10 mouse cellular contexts compared by ENCODE assay signal in genomic region chr8:125911229-125911580, GRCm38 (mm10). TPM values are rescaled to one million over a fixed set of nuclear protein-coding genes. Genes with fewer than 3 reads are reported as not detected.
DNase-seq lines count a peak whose midpoint lies in the region; ATAC-seq and TF ChIP-seq lines count a peak whose summit lies in the region.
"Had no signal": no experiment of that assay in that cellular context is flagged by ENCODE, and none has a peak within 500 bp of the region (broad histone marks: within the 10 kb centered on the region; RNA-seq: fewer than 3 reads in every experiment).

No protein-coding gene starts in this region.

- DNase-seq in heart, postnatal 0 days (ENCODE audit: low spot score), result no peak
- DNase-seq in heart, adult 9 months (ENCODE audit: low spot score in 2 of 2), result no peak
- DNase-seq in midbrain, postnatal 0 days (ENCODE audit: low spot score), result no peak
- DNase-seq in left cerebral cortex, postnatal 10 days (ENCODE audit: extremely low spot score in 1 of 2, low spot score in 2 of 2), result no peak
- no peak for DNase-seq in urinary bladder, adult 2 months (ENCODE audit: low spot score)
- no peak for DNase-seq in layer of hippocampus, adult 9-11 months

- TF ChIP-seq EP300 in heart, postnatal 0 days (IDR thresholded peaks at IDR 0.05; ENCODE audit: low read depth), result no peak

- peaks cover 48% of the 10 kb centered on the region for H3K27me3 ChIP-seq in heart, postnatal 0 days (ENCODE audit: control insufficient read depth, insufficient read depth, low read length)
- peaks cover 61% of the 10 kb centered on the region for H3K27me3 ChIP-seq in embryonic facial prominence, embryonic 15.5 days
- H3K27me3 ChIP-seq in kidney, embryonic 15.5 days, result peaks cover 57% of the 10 kb centered on the region
- H3K27me3 ChIP-seq in midbrain, postnatal 0 days (ENCODE audit: insufficient read depth, low read length), result peaks cover 43% of the 10 kb centered on the region
- H3K27me3 ChIP-seq: Patski had no signal

- intact Hi-C loops in left cerebral cortex, postnatal 10 days (cut with DNase I), result no loop called here

- no peaks in the 10 kb centered on the region for H3K9me3 ChIP-seq in heart, postnatal 0 days (replicated peaks; ENCODE audit: control insufficient read depth, low read length)
- no peaks in the 10 kb centered on the region for H3K9me3 ChIP-seq in embryonic facial prominence, embryonic 15.5 days (replicated peaks)
- H3K9me3 ChIP-seq in kidney, embryonic 15.5 days (replicated peaks), result no peaks in the 10 kb centered on the region
- H3K9me3 ChIP-seq in midbrain, postnatal 0 days (ENCODE audit: low read length), result no peaks in the 10 kb centered on the region

- peak overlapping the region; percentile 38; the same call in 1 of the 2 replicates for H3K9ac ChIP-seq in heart, postnatal 0 days (replicated peaks; ENCODE audit: low read depth, low read length)
- H3K9ac ChIP-seq in embryonic facial prominence, embryonic 15.5 days, result peak overlapping the region; percentile 35; the same call in 1 of the 2 replicates
- H3K9ac ChIP-seq in kidney, embryonic 15.5 days, result peak overlapping the region; percentile 59
- peak overlapping the region; percentile 50 for H3K9ac ChIP-seq in midbrain, postnatal 0 days (replicated peaks; ENCODE audit: low read length, poor library complexity, severe bottlenecking)

- peak overlapping the region; percentile 93 for H3K4me2 ChIP-seq in heart, postnatal 0 days (ENCODE audit: low read depth, low read length)
- peak overlapping the region; percentile 98 for H3K4me2 ChIP-seq in embryonic facial prominence, embryonic 15.5 days (replicated peaks)
- H3K4me2 ChIP-seq in kidney, embryonic 15.5 days, result peak overlapping the region; percentile 98
- H3K4me2 ChIP-seq in midbrain, postnatal 0 days (ENCODE audit: low read depth, low read length, poor library complexity, severe bottlenecking), result peak overlapping the region; percentile 97

- peak overlapping the region; percentile 62 for H3K4me3 ChIP-seq in heart, postnatal 0 days (ENCODE audit: low read depth, low read length)
- H3K4me3 ChIP-seq in embryonic facial prominence, embryonic 15.5 days (replicated peaks), result peak overlapping the region; percentile 54
- H3K4me3 ChIP-seq in kidney, embryonic 15.5 days (replicated peaks), result peak overlapping the region; percentile 67
- peak overlapping the region; percentile 68 for H3K4me3 ChIP-seq in midbrain, postnatal 0 days (ENCODE audit: low read depth, low read length)
- H3K4me3 ChIP-seq: myocyte had no signal

- ATAC-seq in heart, postnatal 0 days (ENCODE audit: insufficient read depth, low read depth), result no peak
- ATAC-seq in embryonic facial prominence, embryonic 15.5 days (ENCODE audit: insufficient number of reproducible peaks, low FRiP score, low TSS enrichment, low read depth), result no peak
- ATAC-seq in kidney, embryonic 15.5 days (replicated peaks; ENCODE audit: low FRiP score), result no peak
- no peak for ATAC-seq in midbrain, postnatal 0 days (ENCODE audit: low FRiP score)

- TF ChIP-seq CTCF in heart, postnatal 0 days (IDR thresholded peaks at IDR 0.05; ENCODE audit: low read depth), result no peak
- TF ChIP-seq CTCF in midbrain, postnatal 0 days (IDR thresholded peaks at IDR 0.05), result no peak; the same call in 1 of the 2 replicates

- WGBS in heart, postnatal 0 days, result 4% methylated on average over 29 of the region's 31 CpGs
- WGBS in embryonic facial prominence, embryonic 15.5 days, result 1% methylated on average over 31 of the region's 31 CpGs
- 2% methylated on average over 31 of the region's 31 CpGs for WGBS in kidney, embryonic 15.5 days
- 3% methylated on average over 29 of the region's 31 CpGs for WGBS in midbrain, postnatal 0 days

- peaks cover 11% of the 10 kb centered on the region; the same call in 1 of the 2 replicates for H3K4me1 ChIP-seq in heart, postnatal 0 days (ENCODE audit: control insufficient read depth, insufficient read depth)
- peaks cover 19% of the 10 kb centered on the region for H3K4me1 ChIP-seq in embryonic facial prominence, embryonic 15.5 days
- H3K4me1 ChIP-seq in kidney, embryonic 15.5 days, result peaks cover 35% of the 10 kb centered on the region
- no peaks in the 10 kb centered on the region for H3K4me1 ChIP-seq in midbrain, postnatal 0 days (ENCODE audit: insufficient read depth, low read length)

- no peak overlapping the region for H3K27ac ChIP-seq in heart, postnatal 0 days (ENCODE audit: low read depth)
- no peak overlapping the region for H3K27ac ChIP-seq in embryonic facial prominence, embryonic 15.5 days (replicated peaks)
- H3K27ac ChIP-seq in kidney, embryonic 15.5 days, result peak overlapping the region; percentile 77
- H3K27ac ChIP-seq in midbrain, postnatal 0 days (ENCODE audit: low read depth, low read length), result no peak overlapping the region

- H3K36me3 ChIP-seq in heart, postnatal 0 days (replicated peaks; ENCODE audit: control insufficient read depth, insufficient read depth, low read length), result no peaks in the 10 kb centered on the region
- H3K36me3 ChIP-seq in embryonic facial prominence, embryonic 15.5 days, result no peaks in the 10 kb centered on the region
- H3K36me3 ChIP-seq in kidney, embryonic 15.5 days, result no peaks in the 10 kb centered on the region
- H3K36me3 ChIP-seq in midbrain, postnatal 0 days (ENCODE audit: insufficient read depth, low read length), result no peaks in the 10 kb centered on the region

RNA-seq across cellular contexts. Expression of gene Map3k21, which starts 1.0 kb away (rescaled TPM):
- total RNA-seq in heart, postnatal 0 days (2014; rRNA removed; ENCODE audit: low replicate concordance), result 0.34 and 1.2 TPM in 2 replicates
- polyA plus RNA-seq in heart, postnatal 0 days (2015; fragmentation: Nextera tagmentation; extraction: Ambion mirVana), result 0.07 and 0.14 TPM in 2 replicates
- 0.27 and 0.37 TPM in 2 replicates for polyA plus RNA-seq in embryonic facial prominence, embryonic 15.5 days (2015; fragmentation: Nextera tagmentation; extraction: Ambion mirVana)
- polyA plus RNA-seq in kidney, embryonic 15.5 days (2015; fragmentation: Nextera tagmentation; extraction: Ambion mirVana), result 4.2 and 4.6 TPM in 2 replicates
- total RNA-seq in midbrain, postnatal 0 days (2014; rRNA removed), result 2.8 and 3.5 TPM in 2 replicates
- 0.85 and 0.98 TPM in 2 replicates for polyA plus RNA-seq in midbrain, postnatal 0 days (2015; fragmentation: Nextera tagmentation; extraction: Ambion mirVana)
- 1 to 10 TPM; 2.8 TPM for total RNA-seq in left cerebral cortex, postnatal 10 days (2021)
- polyA plus RNA-seq in urinary bladder, adult 2 months (2012; rRNA removed), result 0.40 and 0.44 TPM in 2 replicates
- polyA plus RNA-seq: myocyte had no signal

RNA-seq across cellular contexts. Expression of gene Pcnx2, which starts 13.1 kb away (rescaled TPM):
- total RNA-seq in heart, postnatal 0 days (2014; rRNA removed; ENCODE audit: low replicate concordance), result 0.04 and 0.12 TPM in 2 replicates
- 0.16 and 0.22 TPM in 2 replicates for polyA plus RNA-seq in heart, postnatal 0 days (2015; fragmentation: Nextera tagmentation; extraction: Ambion mirVana)
- polyA plus RNA-seq in embryonic facial prominence, embryonic 15.5 days (2015; fragmentation: Nextera tagmentation; extraction: Ambion mirVana), result 0.67 and 0.75 TPM in 2 replicates
- 0.24 and 0.48 TPM in 2 replicates for polyA plus RNA-seq in kidney, embryonic 15.5 days (2015; fragmentation: Nextera tagmentation; extraction: Ambion mirVana)
- total RNA-seq in midbrain, postnatal 0 days (2014; rRNA removed), result 15.7 and 16.4 TPM in 2 replicates
- 2.6 and 3.2 TPM in 2 replicates for polyA plus RNA-seq in midbrain, postnatal 0 days (2015; fragmentation: Nextera tagmentation; extraction: Ambion mirVana)
- 10 to 100 TPM; 48.6 to 55.8 TPM for total RNA-seq in left cerebral cortex, postnatal 10 days (2021)
- polyA plus RNA-seq in urinary bladder, adult 2 months (2012; rRNA removed), result 1.9 and 2.2 TPM in 2 replicates
